Mouse (Mus musculus): ENCODE data around the gene Sphk1.
A peak's percentile ranks its signal among the peaks of the same experiment; 100 is the strongest.

Gene Sphk1

DNA sequence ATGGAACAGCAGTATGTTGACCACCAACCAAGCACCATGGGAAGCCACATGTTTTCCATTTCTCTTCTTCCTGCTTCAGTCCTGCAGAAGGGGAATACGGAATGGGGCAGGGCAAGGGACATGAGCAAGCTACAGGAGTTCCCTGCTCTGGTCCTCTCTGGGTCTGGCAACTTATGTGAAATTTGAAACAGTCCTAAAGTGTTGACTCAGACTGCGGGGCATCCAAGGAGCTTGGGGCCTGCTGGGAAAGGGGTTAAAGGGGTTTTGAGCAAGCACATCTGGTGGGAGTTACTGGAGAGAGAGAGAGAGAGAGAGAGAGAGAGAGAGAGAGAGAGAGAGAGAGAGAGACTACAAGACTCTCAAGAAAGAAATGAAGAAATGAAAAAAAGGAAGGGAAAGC is 22.0 kb upstream of the Sphk1 start:
- DNase-seq = no peak

DNA sequence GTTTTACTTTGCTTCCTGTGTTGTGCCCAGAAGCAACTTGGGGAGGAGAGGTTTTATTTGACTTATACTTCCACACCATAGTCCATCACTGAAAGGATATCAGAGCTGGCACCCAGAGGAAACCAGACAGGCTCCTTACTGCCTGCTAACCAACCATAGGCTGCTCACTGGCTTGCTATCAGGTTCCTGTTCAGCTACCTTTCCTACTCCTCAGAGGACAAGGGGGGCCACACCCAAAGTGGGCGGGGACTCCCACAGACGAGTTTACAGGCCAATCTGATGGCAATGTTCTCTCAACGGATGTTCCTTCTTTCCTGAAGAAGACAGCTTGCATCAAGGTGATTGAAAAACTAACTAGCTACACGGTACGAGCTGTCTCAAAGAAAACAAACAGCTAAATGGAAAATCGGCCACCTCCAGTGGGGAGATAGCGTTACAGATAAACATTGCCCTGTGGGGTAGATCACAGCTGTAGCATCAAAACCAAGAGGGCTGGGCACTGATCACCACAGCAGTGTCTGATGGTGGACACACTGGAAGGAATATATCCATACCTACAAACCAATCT is 19.3 kb upstream of the Sphk1 start:
- DNase-seq = peak in 1 of 2 experiments; percentile 23

DNA sequence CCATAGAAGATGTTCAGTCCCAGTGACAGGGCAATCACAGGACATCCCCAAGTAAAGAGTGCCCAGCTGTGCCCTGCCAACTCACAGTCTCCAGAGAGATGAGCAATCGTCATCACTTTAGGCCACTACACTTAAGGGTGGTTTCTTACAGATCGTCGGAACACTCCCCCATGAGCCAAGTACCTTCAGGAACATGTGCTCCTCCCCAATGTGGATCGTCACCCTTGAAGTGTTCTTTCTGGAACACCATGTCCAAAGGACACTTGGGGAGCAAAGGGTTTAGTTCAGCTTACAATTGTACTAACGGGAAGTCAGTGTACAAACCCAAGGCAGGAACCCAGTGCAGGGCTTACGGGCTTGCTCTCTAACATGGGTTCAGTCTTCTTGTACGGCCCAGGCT is 18.6 kb upstream of the Sphk1 start:
- DNase-seq = peak in 1 of 2 experiments; percentile 8

DNA sequence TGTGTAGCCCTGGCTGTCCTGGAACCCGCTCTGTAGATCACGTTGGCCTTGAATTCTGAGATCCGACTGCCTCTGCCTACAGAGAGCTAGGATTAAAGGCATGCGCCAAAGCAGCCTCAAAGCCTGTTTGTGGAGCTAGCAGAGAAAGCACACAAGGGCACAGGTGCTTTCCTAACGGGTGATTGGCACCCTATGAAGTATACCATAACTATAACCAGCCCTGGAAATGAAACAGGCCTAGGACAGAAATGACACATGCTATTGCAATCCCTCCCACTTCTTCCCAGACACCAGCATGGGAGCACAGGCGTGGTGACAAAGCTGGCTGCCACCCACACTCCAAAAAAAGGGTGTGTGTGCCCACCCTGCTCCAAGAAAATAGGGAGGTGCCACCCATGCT is 17.7 kb upstream of the Sphk1 start:
- DNase-seq = peak in 1 of 2 experiments; percentile 19

DNA sequence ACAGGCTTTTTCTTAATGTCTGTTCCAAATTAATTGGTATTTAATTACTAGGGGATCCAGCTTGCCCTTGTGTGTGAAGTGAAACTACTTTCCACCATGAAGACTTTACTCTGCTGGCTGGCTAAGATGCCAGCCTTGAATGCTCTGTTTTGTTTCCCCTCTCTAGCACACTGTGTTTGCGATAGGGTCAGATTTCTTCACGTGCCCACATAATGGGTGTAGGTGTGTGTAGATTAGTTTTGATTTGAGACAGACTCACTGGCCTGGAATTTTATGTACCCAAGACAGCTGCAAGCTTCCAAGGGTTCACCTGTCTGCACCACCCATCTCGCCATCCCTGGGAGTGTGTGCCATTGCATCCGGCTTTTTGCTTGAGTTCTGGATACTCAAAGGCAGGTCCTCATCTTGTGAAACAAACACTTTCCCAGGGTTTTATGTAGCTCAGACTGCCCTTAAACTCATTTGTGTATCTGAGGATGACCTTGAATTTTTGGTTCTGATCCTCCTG is 17.1 kb upstream of the Sphk1 start:
- no peak for DNase-seq

DNA sequence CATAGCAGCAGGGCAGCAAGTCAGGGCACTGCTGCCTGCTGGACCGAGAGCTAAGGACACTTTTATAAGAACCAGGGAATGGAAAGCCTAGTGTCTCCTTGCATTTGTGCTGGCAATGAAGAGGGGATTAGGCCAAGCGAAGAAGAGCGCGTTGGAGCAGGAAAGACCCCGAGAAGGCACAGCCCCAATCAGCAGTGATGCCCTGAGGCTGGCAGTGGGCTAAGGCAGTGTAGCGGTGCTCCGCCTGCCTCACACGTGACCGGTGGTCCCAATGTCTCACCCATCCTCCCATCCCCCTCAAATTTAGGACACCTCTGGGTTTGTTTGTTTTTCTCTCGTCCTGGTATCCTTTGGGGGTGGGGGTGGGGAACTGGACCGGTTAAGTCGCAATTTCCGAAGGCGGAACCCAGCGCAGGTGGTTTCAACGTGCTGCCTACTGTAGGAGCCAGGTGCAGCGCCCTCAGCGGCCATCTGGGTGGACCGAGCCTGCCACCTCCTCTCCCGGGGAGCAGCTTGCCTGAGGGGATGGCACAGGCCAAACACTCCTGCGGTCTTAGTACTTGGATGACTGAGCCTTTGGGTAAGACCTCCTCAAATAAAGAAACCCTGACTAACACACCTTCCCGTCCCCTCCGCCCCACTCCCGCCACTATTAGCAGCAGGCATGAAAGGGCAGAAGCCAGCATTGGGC is 15.2 kb upstream of the Sphk1 start:
- DNase-seq = peak; percentile 30 to 73

DNA sequence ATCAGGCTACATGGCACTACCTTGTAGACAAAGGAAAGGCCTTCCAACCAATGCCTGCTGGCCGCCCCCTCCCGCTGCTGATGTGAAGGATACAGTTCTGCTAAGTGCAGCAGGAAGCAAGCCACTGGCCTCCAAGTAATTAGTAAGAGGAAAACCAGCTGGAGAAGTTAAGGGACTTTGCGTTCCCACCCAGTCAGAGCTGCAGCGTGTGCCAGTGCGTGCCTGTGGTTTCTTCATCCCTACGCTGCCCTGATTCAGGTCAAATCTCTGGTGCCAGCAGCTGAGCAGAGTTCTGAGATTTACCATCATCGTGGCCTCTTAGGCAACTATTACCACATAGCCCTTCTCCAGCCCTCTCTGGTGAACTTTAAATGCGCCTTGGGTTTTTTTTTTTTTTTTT is 12.2 kb upstream of the Sphk1 start:
- DNase-seq = peak; percentile 33 to 66

DNA sequence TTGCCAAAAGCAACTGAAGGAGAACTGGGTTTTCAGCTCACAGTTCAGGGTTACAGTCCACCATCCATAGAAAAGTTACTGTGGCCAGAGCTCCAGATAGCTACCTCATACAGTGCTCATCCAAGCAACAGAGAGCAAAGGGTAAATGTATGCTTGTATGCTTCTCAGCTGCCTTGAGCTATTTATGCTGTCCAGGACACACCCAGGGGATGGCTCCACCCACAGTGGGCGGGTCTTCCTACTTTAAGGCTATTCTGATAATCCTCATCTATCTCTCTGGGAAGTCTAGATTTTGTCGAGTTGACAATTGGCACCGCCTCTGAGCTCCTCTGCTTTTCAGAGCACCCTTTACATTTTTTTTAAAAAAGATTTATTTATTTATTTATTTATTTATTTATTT is 9.6 kb upstream of the Sphk1 start:
- peak in 1 of 2 experiments; percentile 50 for DNase-seq

DNA sequence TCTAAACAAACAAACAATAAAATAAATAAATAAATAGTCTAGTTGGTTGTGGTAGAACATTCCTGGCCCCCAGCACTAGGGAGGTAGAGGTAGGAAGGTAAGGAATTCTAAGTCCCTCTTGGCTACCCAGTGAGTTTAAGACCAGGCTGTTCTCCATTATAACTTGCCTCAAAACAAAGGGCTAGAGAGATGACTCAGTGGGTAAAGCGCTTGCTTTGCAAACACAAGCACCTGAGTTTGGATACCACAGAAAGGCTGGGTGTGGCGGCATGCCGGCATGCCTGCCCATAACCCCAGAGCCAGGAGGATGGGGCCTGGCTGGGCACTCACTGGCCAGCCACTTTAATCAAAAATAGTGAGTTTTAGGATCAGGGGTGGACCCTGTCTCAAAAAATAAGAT is 8.7 kb upstream of the Sphk1 start:
- no peak for DNase-seq

DNA sequence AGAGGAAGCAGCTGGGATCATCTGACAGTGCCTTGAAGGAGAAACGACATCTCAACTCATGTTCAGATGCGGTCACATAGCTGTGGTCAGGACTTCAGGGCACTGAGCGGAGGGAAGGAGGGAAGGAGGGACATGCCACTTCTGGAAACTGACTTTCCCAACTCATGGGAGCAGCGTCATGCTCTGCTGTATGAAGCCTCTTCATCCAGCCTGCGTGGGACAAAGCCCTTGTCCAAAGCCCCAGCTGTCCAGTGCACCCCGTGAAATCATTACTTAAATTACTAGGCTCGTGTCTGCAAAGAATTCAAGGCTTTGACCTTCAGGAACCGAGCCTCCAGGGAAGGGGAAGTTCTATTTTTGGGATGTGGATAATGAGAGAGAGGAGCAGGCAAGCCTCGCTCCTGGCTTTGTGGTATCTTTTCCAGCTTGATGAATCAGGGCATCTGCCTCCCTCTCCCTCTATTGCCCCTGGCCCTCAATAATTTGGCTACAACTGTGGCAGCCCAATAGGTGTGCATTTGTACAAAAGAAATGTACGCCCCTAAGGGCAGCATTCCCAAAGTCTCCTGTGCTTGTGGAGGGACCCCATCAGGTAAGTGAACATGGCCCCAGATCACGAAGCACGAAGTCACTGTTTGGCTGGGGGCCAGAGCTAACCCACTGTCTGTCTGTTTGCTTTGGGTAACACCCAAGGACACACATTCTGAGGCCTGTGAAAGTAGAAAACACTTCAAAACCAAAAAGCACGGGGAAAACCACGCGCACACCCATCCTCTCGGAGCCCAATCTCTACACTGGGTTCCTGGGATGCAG is 7.6 kb upstream of the Sphk1 start:
- DNase-seq = peak; percentile 30 to 60

DNA sequence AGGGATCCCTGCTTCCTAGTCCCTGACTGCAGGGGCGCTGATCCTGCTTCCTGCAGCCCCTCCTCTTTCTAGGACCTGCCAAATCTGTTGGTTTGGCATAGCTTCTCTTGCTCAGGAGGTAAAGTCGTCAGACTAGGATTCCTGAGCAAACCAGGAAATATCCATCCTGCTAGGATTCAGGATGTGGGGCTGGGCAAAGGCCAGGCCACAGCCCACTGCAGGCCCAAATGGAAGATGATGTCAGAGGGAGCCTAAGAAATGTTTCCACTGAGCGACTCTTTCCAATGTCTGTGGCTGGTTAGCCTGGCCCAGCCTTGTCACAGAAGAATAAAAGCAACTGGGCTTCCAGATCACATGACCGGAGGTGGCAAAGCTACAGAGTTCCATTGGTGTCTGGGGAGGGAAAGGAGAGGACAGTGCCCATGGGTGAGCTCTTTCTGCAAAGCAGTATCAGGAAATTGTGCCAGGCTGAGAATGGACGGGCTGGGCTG is 7.0 kb upstream of the Sphk1 start:
- DNase-seq = peak in 1 of 2 experiments; percentile 59

DNA sequence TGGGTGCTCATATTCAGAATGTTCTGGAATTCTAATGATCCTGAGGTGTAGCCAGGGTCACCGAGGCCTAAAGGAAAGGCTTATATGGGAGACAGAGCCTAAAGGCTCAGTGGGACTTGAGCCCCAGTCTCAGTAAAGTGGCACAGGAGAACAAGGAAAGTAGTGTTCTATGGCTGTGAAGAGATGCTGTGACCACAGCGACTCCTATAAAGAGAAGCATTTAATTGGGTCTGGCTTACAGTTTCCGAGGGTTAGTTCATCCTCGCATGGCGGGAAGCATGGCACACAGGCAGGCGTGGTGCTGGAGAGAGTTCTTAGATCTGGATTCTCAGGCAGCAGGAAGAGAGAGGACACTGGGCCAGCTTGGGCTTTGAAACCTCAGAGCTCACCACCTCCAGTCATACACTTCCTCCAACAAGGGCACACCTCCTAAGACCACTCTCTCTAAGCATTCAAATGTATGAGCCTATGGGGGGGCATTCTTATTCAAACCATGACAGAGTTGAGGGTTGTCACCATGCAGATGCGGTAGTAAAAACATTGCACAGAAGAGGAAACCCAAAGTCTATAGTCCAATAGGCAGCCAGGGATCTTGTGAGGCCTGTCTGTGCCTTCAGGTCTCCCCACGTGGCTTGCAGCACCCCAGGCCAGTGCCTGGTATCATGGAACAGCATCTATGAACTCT is 1.9 kb upstream of the Sphk1 start:
- no peak for DNase-seq

DNA sequence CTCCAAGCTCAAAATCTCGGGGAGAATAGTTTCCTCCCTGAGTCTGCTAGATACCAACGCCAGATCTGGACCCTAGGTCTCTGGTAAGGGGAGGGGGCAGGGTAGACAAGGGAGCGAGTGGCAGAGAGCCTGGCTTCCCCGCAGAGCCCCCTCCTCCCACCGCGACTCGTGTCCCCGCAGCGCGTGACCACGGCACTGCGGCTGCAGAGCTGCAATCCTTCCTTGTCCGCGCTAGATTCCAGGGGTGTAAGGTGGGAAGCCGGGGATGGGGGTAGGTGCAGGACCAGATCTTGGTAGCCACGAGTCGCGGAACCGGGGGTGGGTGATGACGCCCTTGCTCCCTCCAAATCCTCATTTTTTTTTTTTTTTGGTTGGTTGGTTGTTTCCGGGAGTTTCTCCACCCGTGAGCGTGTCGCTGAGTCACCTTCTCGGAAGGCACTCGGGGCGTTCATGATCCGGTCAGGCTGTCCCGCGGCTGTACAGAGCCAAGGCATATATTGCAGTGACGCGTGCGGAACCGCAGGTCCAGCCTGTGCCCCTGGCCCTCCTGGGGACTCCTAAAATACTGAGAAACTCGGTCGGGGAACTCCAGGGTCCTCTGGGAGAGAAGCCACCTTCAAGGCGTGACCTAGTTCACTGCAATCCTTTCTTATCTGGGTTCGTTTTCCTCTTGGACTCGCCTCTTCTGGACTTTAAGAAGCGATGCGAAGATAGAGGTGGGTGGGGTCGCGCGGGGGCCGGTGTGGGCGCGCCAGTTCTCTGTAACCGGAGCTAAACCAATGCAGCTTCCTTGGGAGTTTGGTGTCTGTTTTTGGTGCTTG is 856 bp downstream of the Sphk1 start:
- DNase-seq = no peak

DNA sequence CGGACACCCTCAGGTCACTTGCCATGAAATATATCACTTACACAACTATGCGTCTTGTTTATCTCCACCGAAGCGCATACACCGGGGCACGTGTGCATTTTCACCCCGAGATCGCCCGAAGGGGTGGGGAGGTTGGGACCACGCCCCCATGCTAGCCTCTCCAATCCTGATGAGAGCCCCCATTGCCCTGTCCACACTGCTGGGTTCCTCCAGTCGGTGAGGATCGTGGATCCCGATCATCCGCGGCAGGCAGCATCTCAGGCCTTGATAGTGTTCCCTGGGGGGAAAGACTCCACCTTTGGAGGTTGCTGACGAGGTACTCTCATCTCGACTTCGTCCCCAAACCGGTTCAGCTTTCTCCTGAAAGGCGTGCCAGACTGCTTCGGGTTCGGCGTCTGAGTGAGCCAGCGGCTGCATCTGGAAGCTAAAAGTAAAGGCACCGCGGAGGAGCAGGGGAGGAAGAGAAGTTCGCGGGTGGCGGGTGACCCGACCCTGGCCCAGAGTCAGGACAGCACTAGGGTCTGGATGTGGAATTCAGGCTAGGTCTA is 1.6 kb downstream of the Sphk1 start:
- DNase-seq = peak; percentile 24 to 65

DNA sequence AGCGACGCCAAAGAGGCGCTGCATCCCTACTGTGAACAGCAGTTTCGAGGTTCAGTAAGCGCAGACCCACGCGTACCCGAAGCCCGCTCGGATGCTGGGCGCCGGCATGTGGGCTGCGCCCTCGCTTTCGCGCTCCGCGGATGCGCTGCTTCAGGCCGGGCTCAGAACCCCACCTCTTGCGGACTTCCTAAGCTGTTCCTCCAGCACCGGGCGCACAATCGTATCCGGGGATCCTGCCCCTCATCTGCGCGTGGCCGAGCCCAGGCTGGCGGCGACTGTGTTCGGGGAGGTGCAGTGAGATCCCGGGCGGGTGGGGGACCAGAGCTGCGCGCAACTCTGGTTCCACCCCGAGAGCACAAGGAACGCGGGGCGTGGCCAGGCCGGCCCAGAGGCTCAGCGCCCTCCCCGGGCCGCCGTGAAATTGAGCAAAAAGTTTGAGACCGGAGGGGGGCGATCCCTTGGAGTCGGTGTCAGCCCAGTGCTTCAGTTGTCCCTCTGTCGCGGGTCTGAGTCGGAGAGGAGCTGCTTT is 2.1 kb downstream of the Sphk1 start:
- DNase-seq = peak; percentile 79 to 86

DNA sequence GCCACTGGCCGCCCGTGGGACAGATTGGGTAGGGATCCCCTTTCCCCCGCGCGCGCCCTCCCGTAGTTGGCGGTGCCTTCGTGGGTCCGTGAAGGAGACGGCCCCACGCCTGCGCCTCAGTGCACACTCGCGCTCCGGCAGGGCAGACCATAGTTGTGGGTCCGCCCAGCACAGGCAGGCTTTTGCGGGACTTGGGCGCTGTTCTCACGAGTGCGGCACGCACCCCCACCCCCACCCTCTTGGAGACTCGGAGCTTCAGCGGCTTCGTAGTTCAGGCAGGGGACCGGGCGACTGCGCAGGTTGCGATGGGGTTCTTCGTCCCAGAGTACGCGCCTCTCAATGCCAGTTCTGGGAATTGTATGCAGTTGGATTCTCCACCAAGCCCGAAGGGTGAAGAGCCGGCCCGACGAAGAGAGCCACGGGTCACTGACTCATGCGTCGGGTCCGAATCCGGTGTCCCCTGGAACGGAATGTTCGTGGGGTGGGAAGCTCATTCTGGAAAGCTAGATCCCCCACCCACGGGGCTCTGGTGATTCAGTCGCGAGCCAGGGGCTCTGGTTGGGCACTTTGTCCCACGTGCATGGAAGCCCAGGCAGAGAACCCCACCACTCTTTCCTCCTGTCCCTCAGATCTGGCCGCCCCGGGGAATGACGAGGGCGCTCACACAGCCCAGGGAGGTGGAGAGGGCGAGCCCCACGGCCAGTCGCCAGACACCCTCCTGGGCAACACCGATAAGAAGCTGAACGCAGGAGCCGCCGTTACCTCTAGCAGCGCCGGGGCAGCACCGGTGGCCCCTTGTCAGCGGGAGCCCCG is 2.8 kb downstream of the Sphk1 start:
- DNase-seq = peak; percentile 24 to 65

DNA sequence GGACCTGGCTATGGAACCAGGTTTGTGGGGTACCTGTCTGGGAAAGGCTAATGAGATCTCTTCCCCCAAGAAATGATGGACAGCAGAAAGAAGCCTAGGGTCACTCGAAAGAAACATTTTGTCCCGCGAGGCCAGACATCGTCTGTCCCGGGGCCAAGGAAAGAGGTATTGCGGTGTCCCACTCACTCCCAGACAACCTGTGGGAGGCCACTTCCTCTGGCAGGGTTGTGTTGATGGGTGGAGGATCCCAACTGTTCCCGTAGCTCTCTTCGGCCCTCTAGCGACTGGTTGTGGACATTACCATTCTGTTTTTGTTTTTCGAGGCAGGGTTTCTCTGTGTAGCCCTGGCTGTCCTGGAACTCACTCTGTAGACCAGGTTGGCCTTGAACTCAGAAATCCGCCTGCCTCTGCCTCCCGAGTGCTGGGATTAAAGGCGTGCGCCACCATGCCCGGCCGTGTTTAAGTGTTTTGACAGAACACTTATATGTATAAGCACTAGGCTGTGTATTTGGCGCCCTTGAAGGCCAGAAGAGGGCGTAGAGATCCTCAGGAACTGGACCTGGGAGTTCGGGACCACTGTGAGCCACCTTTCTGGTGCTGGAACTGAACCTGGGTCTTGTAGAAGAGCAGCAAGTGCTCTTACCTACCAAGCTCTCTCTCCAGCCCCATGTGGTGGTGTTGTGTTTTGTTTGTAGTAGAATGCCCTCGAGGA is 3.6 kb downstream of the Sphk1 start:
- DNase-seq = peak; percentile 79

DNA sequence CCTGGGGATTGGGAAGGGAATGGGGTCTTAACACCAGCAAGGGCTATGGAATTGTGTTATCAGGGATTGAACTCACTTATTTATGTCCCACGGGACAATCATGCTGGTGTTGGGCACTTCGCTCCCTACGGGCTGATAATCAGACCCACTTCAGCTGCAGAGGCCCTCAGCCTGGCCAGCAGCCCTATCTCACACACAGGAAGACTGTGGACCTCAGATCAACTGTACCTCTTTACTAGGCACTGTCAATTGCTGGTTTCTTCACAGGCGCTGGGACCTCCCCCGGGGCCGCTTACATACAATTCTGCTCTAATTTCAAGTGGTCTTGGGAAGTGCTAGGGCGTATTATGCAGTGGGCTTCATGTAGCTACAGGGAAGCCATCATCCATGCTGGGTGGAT is 6.0 kb downstream of the Sphk1 start:
- DNase-seq = no peak

DNA sequence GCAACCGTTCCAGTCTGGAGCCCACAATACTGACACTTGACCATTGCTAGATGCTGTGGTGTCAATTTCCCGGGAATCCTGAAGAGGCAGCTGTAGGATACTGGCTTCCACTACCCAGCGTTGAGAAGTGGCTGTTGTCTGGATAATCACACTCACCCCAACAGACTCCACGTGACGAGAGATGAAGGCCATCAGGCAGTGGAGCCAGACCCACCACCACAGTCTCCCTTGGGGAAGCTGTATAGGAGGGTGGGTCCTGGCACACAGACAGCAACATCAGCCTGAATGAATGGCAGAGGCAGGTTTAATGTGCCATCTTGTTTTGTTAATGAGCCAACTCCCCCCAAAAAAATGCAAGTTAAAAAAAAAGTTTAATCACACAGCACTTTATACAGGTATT is 6.7 kb downstream of the Sphk1 start:
- DNase-seq = no peak
